Comparison of ENCODE assay signal across 8 mouse cellular contexts in the genomic region with DNA sequence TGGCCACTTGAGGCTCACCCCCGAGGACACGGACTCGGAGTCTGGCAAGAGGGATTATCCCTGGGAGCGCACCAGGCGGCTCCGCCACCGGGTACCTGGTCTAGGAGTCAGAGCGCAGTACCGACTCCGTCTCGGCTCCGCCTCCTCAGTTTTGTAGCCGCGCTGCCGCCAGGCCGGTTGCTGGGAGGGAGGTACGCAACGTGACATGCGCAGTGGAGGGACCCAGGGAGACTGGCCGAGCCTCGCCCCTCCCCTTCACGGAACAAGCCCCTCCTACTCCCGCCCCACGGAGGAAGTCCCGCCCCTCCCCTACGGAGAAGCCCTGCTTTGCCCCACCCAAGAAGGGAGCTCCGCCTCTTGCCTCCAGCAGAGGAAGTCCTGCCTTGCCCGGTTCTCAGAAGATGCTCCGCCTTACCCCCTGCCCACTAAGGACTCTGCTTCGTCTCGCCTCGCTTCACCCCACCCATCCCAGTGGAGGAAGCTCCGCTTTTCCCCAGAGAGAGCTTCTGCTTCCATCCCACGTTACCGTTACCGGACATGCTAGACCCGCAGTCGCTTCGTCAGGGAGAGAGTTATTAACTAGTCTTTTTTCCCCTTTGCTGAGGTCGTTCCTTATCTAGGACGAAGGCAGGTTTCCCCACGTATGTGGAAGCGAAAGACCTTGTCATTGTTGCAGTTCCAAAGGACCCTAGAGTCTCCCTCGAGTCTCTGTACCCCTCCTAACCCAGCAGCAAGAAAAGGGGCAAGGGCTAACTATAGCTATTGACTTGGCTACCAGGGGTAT. TPM values are rescaled to one million over a fixed set of nuclear protein-coding genes. Genes with fewer than 3 reads are reported as not detected.
DNase-seq lines count a peak whose midpoint lies in the region; ATAC-seq and TF ChIP-seq lines count a peak whose summit lies in the region.

No protein-coding gene starts in this region.

- peaks cover 11 to 20% of the 10 kb centered on the region in 2 experiments for H3K4me1 ChIP-seq in MEL (ENCODE audit: control insufficient read depth in 1 of 2, insufficient read depth in 2 of 2, low read length in 2 of 2)
- H3K4me1 ChIP-seq in cerebellum, adult 2 months (ENCODE audit: control insufficient read depth, insufficient read depth, low read length): peaks cover 2% of the 10 kb centered on the region; the same call in 1 of the 2 replicates
- 0 out of 2 replicates have a peak, but pooled peaks cover 4% of the 10 kb centered on the region for H3K4me1 ChIP-seq in forebrain, postnatal 0 days (ENCODE audit: insufficient read depth)
- H3K4me1 ChIP-seq in lung, embryonic 16.5 days (replicated peaks; ENCODE audit: control insufficient read depth, insufficient read depth, low read length): peaks cover 15% of the 10 kb centered on the region

- peak; percentile 91 to 97 for TF ChIP-seq POLR2A in MEL (IDR thresholded peaks at IDR 0.05; ENCODE audit: control insufficient read depth in 1 of 2, insufficient read depth in 1 of 2, low read depth in 1 of 2, low read length in 2 of 2, poor library complexity in 1 of 2)
- peak; percentile 84; the same call in 1 of the 2 replicates for TF ChIP-seq POLR2A in cerebellum, adult 2 months (IDR thresholded peaks at IDR 0.05; ENCODE audit: borderline replicate concordance, insufficient read depth, low read length)

- no peak for TF ChIP-seq RAD21 in MEL (IDR thresholded peaks at IDR 0.05; ENCODE audit: low read depth, low read length)

- H3K9ac ChIP-seq in MEL (ENCODE audit: control insufficient read depth, low read depth, low read length, poor library complexity, severe bottlenecking): peak overlapping the region; percentile 82
- H3K9ac ChIP-seq in forebrain, postnatal 0 days: peak overlapping the region; percentile 67
- H3K9ac ChIP-seq in lung, embryonic 16.5 days (ENCODE audit: low read length): peak overlapping the region; percentile 85

- H3K9me3 ChIP-seq in MEL (replicated peaks; ENCODE audit: insufficient read depth, low read length): no peaks in the 10 kb centered on the region
- no peaks in the 10 kb centered on the region for H3K9me3 ChIP-seq in forebrain, postnatal 0 days (ENCODE audit: low read length)
- no peaks in the 10 kb centered on the region for H3K9me3 ChIP-seq in lung, embryonic 16.5 days (ENCODE audit: control insufficient read depth, low read length)

- no peaks in the 10 kb centered on the region for H3K27me3 ChIP-seq in MEL (ENCODE audit: control insufficient read depth in 1 of 2, insufficient read depth in 2 of 2, low read length in 2 of 2)
- H3K27me3 ChIP-seq in cerebellum, adult 2 months (ENCODE audit: control insufficient read depth, insufficient read depth, low read length): no peaks in the 10 kb centered on the region
- no peaks in the 10 kb centered on the region for H3K27me3 ChIP-seq in forebrain, postnatal 0 days (ENCODE audit: insufficient read depth, low read length)
- no peaks in the 10 kb centered on the region for H3K27me3 ChIP-seq in lung, embryonic 16.5 days (ENCODE audit: control insufficient read depth, insufficient read depth, low read depth, low read length)

- 0 out of 6 replicates have a peak, but pooled peaks of 1 of the 3 experiments have one; percentile 0 for TF ChIP-seq CTCF in MEL (IDR thresholded peaks at IDR 0.05 in 2 of 3, conservative IDR thresholded peaks at IDR 0.05 in 1 of 3; ENCODE audit: control insufficient read depth in 1 of 3, insufficient read depth in 1 of 3, low read depth in 2 of 3, low read length in 3 of 3, poor library complexity in 1 of 3, severe bottlenecking in 1 of 3)
- no peak for TF ChIP-seq CTCF in cerebellum, adult 2 months (IDR thresholded peaks at IDR 0.05; ENCODE audit: borderline replicate concordance, insufficient read depth, low read depth, low read length)
- TF ChIP-seq CTCF in forebrain, postnatal 0 days (IDR thresholded peaks at IDR 0.05; ENCODE audit: low read depth): peak; percentile 28

- H3K4me3 ChIP-seq in MEL (ENCODE audit: control insufficient read depth in 1 of 2, insufficient read depth in 1 of 2, low read depth in 2 of 2, low read length in 2 of 2): peak overlapping the region; percentile 74 to 89
- H3K4me3 ChIP-seq in cerebellum, adult 2 months (replicated peaks; ENCODE audit: insufficient read depth, low read depth, low read length): peak overlapping the region; percentile 80
- peak overlapping the region; percentile 65 for H3K4me3 ChIP-seq in forebrain, postnatal 0 days (ENCODE audit: low read depth, low read length)
- H3K4me3 ChIP-seq in lung, embryonic 16.5 days (ENCODE audit: low read length): peak overlapping the region; percentile 84

- DNase-seq in MEL (ENCODE audit: low read depth, low spot score): peak; percentile 99
- DNase-seq in cerebellum, adult 2 months: peak; percentile 97
- DNase-seq in forebrain, postnatal 0 days: peak; percentile 98
- peak; percentile 79 for DNase-seq in layer of hippocampus, adult 9-10 months (ENCODE audit: low spot score)
- DNase-seq in ovary, postnatal 10 days (ENCODE audit: low spot score): peak; percentile 92
- peak; percentile 96 to 98 for DNase-seq in thymus, postnatal 10 days (ENCODE audit: low spot score in 2 of 2)

- ATAC-seq in forebrain, postnatal 0 days: peak; percentile 97
- ATAC-seq in hematopoietic stem cell, adult 5-6 weeks (replicated peaks in 1 of 2; ENCODE audit: insufficient read depth in 1 of 2, low FRiP score in 2 of 2, low TSS enrichment in 1 of 2, low read depth in 1 of 2, poor library complexity in 2 of 2, severe bottlenecking in 2 of 2): peak; percentile 95 to 96
- ATAC-seq in lung, embryonic 16.5 days (ENCODE audit: low read depth): peak; percentile 98

- peak overlapping the region; percentile 86 for H3K27ac ChIP-seq in MEL (ENCODE audit: control insufficient read depth, low read depth, low read length)
- H3K27ac ChIP-seq in cerebellum, adult 2 months (ENCODE audit: insufficient read depth, low read length): peak overlapping the region; percentile 55
- peak overlapping the region; percentile 76 for H3K27ac ChIP-seq in forebrain, postnatal 0 days (ENCODE audit: low read depth, low read length)
- H3K27ac ChIP-seq in lung, embryonic 16.5 days (ENCODE audit: low read length): peak overlapping the region; percentile 90

- WGBS in cerebellum, adult 2 months: under 1% methylated on average over 44 of the region's 44 CpGs
- 1% methylated on average over 42 of the region's 44 CpGs for WGBS in forebrain, postnatal 0 days
- 0% methylated on average over 43 of the region's 44 CpGs for WGBS in lung, embryonic 16.5 days

- H3K36me3 ChIP-seq in MEL (ENCODE audit: control insufficient read depth in 1 of 2, insufficient read depth in 2 of 2, low read length in 2 of 2): peaks cover 3 to 24% of the 10 kb centered on the region in 2 experiments; a peak in 3 of 4 replicates
- H3K36me3 ChIP-seq in forebrain, postnatal 0 days (ENCODE audit: insufficient read depth): peaks cover 21% of the 10 kb centered on the region
- H3K36me3 ChIP-seq in lung, embryonic 16.5 days (ENCODE audit: control insufficient read depth, insufficient read depth, low read length): peaks cover 13% of the 10 kb centered on the region

- peaks cover 2% of the 10 kb centered on the region; the same call in 1 of the 2 replicates for H3K79me2 ChIP-seq in MEL (ENCODE audit: control insufficient read depth, insufficient read depth, low read length, poor library complexity)

- H3K4me2 ChIP-seq in forebrain, postnatal 0 days (ENCODE audit: low read depth): peak overlapping the region; percentile 65
- peak overlapping the region; percentile 86 for H3K4me2 ChIP-seq in lung, embryonic 16.5 days (ENCODE audit: low read depth, low read length)

- peak; percentile 39 to 62; a peak in 1 of 4 replicates for TF ChIP-seq EP300 in MEL (IDR thresholded peaks at IDR 0.05; ENCODE audit: low read depth in 1 of 2, low read length in 2 of 2)

RNA-seq across cellular contexts. Expression of gene Strada, which starts 8.4 kb away (rescaled TPM):
- 25.5 and 27.4 TPM in 2 replicates for total RNA-seq in MEL (2012; rRNA removed)
- polyA plus RNA-seq in MEL (2012; ENCODE audit: insufficient read depth in 1 of 2, insufficient read length in 2 of 2, low read depth in 1 of 2, low replicate concordance in 2 of 2, missing spikeins in 1 of 2): 10 to 100 TPM in 1 of 2 experiments, not detected in 1; 39.8 TPM
- polyA plus RNA-seq in cerebellum, adult 2 months (2012; rRNA removed): 58.2 and 65.4 TPM in 2 replicates
- total RNA-seq in forebrain, postnatal 0 days (2014; rRNA removed): 23.4 and 34.8 TPM in 2 replicates
- polyA plus RNA-seq in forebrain, postnatal 0 days (2015; fragmentation: Nextera tagmentation; extraction: Ambion mirVana): 20.0 and 23.7 TPM in 2 replicates
- total RNA-seq in hematopoietic stem cell, adult 5-6 weeks (2017): 18.2 and 21.7 TPM in 2 replicates
- 22.7 and 24.2 TPM in 2 replicates for polyA plus RNA-seq in lung, embryonic 16.5 days (2015; fragmentation: Nextera tagmentation; extraction: Ambion mirVana)

RNA-seq across cellular contexts. Expression of gene Ccdc47, which starts 22.6 kb away (rescaled TPM):
- 51.6 and 51.8 TPM in 2 replicates for total RNA-seq in MEL (2012; rRNA removed)
- polyA plus RNA-seq in MEL (2012; ENCODE audit: insufficient read depth in 1 of 2, insufficient read length in 2 of 2, low read depth in 1 of 2, low replicate concordance in 2 of 2, missing spikeins in 1 of 2): 100 to 1,000 TPM in 1 of 2 experiments, 10 to 100 TPM in 1; 47.6 to 145 TPM
- 82.4 and 88.8 TPM in 2 replicates for polyA plus RNA-seq in cerebellum, adult 2 months (2012; rRNA removed)
- 29.4 and 41.0 TPM in 2 replicates for total RNA-seq in forebrain, postnatal 0 days (2014; rRNA removed)
- polyA plus RNA-seq in forebrain, postnatal 0 days (2015; fragmentation: Nextera tagmentation; extraction: Ambion mirVana): 71.8 and 90.1 TPM in 2 replicates
- total RNA-seq in hematopoietic stem cell, adult 5-6 weeks (2017): 186 and 253 TPM in 2 replicates
- polyA plus RNA-seq in lung, embryonic 16.5 days (2015; fragmentation: Nextera tagmentation; extraction: Ambion mirVana): 91.9 and 96.3 TPM in 2 replicates

RNA-seq across cellular contexts. Expression of gene Ddx42, which starts 23.2 kb away (rescaled TPM):
- total RNA-seq in MEL (2012; rRNA removed): 56.1 and 62.6 TPM in 2 replicates
- polyA plus RNA-seq in MEL (2012; ENCODE audit: insufficient read depth in 1 of 2, insufficient read length in 2 of 2, low read depth in 1 of 2, low replicate concordance in 2 of 2, missing spikeins in 1 of 2): 10 to 100 TPM in 1 of 2 experiments, not detected in 1; 57.7 TPM
- polyA plus RNA-seq in cerebellum, adult 2 months (2012; rRNA removed): 45.4 and 45.6 TPM in 2 replicates
- total RNA-seq in forebrain, postnatal 0 days (2014; rRNA removed): 58.8 and 76.3 TPM in 2 replicates
- 49.5 and 62.2 TPM in 2 replicates for polyA plus RNA-seq in forebrain, postnatal 0 days (2015; fragmentation: Nextera tagmentation; extraction: Ambion mirVana)
- total RNA-seq in hematopoietic stem cell, adult 5-6 weeks (2017): 106 and 108 TPM in 2 replicates
- polyA plus RNA-seq in lung, embryonic 16.5 days (2015; fragmentation: Nextera tagmentation; extraction: Ambion mirVana): 70.2 and 72.9 TPM in 2 replicates

RNA-seq across cellular contexts. Expression of gene Limd2, which starts 32.9 kb away (rescaled TPM):
- 58.6 and 103 TPM in 2 replicates for total RNA-seq in MEL (2012; rRNA removed)
- 100 to 1,000 TPM in 1 of 2 experiments, not detected in 1; 201 TPM for polyA plus RNA-seq in MEL (2012; ENCODE audit: insufficient read depth in 1 of 2, insufficient read length in 2 of 2, low read depth in 1 of 2, low replicate concordance in 2 of 2, missing spikeins in 1 of 2)
- 36.1 and 41.1 TPM in 2 replicates for polyA plus RNA-seq in cerebellum, adult 2 months (2012; rRNA removed)
- 83.9 and 85.0 TPM in 2 replicates for total RNA-seq in forebrain, postnatal 0 days (2014; rRNA removed)
- 171 and 189 TPM in 2 replicates for polyA plus RNA-seq in forebrain, postnatal 0 days (2015; fragmentation: Nextera tagmentation; extraction: Ambion mirVana)
- total RNA-seq in hematopoietic stem cell, adult 5-6 weeks (2017): 39.7 and 57.2 TPM in 2 replicates
- polyA plus RNA-seq in lung, embryonic 16.5 days (2015; fragmentation: Nextera tagmentation; extraction: Ambion mirVana): 218 and 247 TPM in 2 replicates

RNA-seq across cellular contexts. Expression of gene Gm10840, which starts 32.9 kb away (rescaled TPM):
- total RNA-seq in MEL (2012; rRNA removed): not detected in 2 replicates
- polyA plus RNA-seq in MEL (2012; ENCODE audit: insufficient read depth in 1 of 2, insufficient read length in 2 of 2, low read depth in 1 of 2, low replicate concordance in 2 of 2, missing spikeins in 1 of 2): not detected
- not detected in 2 replicates for polyA plus RNA-seq in cerebellum, adult 2 months (2012; rRNA removed)
- total RNA-seq in forebrain, postnatal 0 days (2014; rRNA removed): not detected in 2 replicates
- polyA plus RNA-seq in forebrain, postnatal 0 days (2015; fragmentation: Nextera tagmentation; extraction: Ambion mirVana): 0.67 and 0.82 TPM in 2 replicates
- 13.6 TPM in 1 of 2 replicates, not detected in the other for total RNA-seq in hematopoietic stem cell, adult 5-6 weeks (2017)
- not detected in 2 replicates for polyA plus RNA-seq in lung, embryonic 16.5 days (2015; fragmentation: Nextera tagmentation; extraction: Ambion mirVana)

Comparison
In these comparisons a context has a peak if more than half of its experiments do, and no peak if none do; other contexts are left out.
1. Peak in every context shown above with its lines: DNase-seq, ATAC-seq, H3K4me3 ChIP-seq and H3K27ac ChIP-seq.